Mouse (Mus musculus): Measurements from ENCODE around the gene Wdfy4. TPM values are rescaled to one million over a fixed set of nuclear protein-coding genes. Genes with fewer than 3 reads are reported as not detected.

The Wdfy4 gene
- total RNA-seq (2021): 1 to 10 TPM; 1.6 to 4.5 TPM
- long read RNA-seq, experiment 1: 0 reads
- long read RNA-seq, experiment 2, partial matches to known transcripts: 1 of 1 reads
- long read RNA-seq, experiment 2, other reads (novel, unspliced or antisense): 0 of 1 reads

GRCm38 (mm10) chr14:33185068-33185800 lies at the start of gene Wdfy4:
Gene Wdfy4, minus strand, starts transcription at chr14:33185508.
- DNase-seq: no peak

- no peak for DNase-seq
Measured at GRCm38 (mm10) chr14:33232048-33232447, 46.7 kb upstream of the Wdfy4 start.

GRCm38 (mm10) chr14:33231311-33231710 lies 46.0 kb upstream of the Wdfy4 start:
- DNase-seq: no peak

- no peak for DNase-seq
Measured at GRCm38 (mm10) chr14:33230672-33231071, 45.4 kb upstream of the Wdfy4 start.

DNA sequence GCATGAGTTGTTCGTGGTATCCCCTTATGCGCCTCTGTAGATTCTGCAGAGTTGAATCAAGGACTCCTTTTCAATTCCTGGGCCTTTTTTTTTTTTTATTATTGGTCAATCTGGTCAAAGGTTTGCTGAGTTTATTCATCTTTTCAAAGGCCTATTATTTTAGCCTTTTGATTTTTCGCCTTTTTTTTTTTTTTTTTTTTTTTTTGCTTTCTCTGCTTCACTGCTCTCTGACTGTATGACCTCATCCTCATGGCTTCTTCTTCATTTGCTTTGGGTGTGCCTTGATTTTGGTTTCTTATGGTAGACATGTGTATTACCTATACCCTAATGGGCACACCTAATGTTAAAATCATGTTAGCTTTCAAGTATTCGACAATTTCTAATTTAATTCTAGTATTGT lies 39.9 kb upstream of the Wdfy4 start:
- no peak for DNase-seq

GRCm38 (mm10) chr14:33216343-33217208 lies 31.3 kb upstream of the Wdfy4 start:
- DNase-seq: no peak

GRCm38 (mm10) chr14:33215163-33215562 lies 29.9 kb upstream of the Wdfy4 start:
- DNase-seq: no peak

- no peak for DNase-seq
Measured at GRCm38 (mm10) chr14:33214767-33215128, 29.4 kb upstream of the Wdfy4 start.

DNA sequence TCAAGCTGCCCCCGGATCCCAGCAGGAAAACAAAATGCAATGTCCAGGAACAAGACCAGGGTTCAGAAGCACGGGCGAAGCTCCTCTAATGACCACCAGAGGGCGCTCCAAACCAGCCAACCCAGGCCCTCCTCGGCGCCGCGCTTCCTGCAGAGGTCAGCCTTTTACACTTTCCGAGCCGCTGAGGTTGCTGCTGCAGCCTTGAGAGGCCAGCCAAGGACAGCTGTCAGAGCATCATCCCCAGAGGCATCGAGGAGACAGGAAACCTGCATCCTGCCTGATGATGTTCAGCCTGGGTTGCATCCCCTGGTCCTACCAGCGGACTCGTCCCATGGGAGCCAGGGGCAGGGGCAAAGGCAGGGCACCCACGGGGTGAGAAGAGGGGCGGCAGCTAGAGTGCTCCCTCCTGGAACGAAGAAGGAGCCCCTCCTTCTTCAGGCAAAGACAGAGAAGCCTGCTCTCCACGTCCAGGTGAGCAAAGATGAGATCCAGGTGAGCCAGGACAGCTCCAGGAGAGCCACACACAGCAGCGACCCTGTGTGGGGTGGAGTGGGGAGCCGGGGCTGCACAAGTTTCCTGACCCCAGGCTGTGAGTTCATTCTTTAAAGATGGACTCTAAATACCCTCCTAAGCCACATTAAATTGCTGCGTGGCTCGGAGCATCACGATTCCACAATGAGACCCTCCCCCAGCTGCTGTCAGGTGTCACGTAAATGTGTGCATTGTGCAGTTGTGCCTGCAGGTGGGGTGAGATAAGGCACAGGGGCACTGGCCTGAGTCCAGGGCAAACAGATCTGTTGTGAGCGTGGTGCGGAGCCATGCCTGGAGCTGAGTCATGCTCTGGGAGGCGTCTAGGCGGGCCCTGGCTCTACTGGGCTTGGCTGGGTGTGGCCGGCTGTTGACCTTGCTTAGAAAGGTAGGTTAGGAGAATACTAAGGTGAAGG lies 28.8 kb upstream of the Wdfy4 start, which contains the start of gene Arhgap22:
TSS of gene Arhgap22 (plus strand) at position 204 of the 944 bp plus-strand sequence.
- peak; percentile 89 to 91 for DNase-seq

GRCm38 (mm10) chr14:33212958-33213309 lies 27.6 kb upstream of the Wdfy4 start:
- no peak for DNase-seq

DNA sequence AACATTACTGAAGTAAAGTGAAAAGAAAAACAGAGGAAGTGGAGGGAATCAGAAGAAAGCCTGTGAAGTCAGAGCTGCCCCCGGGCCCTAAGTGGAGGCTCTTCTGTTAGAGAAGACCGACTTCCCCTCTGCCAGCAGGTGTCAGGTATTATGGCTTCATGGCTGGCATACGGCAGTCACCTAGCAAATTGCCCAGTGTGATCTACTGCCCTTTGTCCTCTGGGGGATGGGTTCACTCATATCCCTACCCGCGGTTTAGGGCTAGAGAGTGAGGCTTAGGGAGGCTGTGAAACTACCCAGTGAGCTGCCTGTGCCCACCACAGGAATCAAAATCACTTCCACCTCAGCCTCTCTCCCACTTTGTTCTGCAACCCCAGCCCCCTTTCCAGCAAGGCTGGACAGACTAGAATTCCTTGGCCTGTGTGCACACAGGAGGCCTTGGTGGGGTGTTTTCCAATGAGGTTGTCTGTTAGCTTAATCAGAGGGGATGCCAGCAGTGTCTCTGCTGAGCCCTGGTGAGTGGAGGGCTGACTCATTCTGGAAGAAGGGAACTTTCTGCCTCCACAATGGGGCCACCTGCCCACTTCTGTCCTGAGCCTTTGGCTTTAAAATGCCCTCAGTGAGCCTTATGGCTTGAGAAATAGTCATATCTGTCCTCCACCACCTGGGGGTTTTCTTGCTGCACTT lies 27.1 kb upstream of the Wdfy4 start:
- DNase-seq: no peak

DNA sequence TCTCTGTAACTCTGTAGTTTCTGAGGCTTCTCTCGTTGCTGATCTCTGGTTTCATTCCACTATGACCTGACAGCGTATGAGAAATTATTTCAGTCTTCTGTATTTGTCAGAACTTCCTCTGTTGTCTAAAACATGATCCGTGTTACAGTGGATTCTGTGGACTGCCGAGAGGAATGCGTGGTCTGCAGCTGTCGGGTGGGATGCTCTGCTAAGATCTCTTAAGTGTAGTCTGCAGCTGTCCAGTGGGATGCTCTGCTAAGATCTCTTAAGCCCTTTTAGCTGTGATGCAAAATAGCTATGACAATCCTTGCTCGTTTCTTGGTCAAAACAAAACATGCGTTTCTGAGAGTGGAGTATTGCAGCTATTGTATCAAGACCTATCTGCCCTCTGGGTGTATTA lies 25.5 kb upstream of the Wdfy4 start:
- no peak for DNase-seq

DNA sequence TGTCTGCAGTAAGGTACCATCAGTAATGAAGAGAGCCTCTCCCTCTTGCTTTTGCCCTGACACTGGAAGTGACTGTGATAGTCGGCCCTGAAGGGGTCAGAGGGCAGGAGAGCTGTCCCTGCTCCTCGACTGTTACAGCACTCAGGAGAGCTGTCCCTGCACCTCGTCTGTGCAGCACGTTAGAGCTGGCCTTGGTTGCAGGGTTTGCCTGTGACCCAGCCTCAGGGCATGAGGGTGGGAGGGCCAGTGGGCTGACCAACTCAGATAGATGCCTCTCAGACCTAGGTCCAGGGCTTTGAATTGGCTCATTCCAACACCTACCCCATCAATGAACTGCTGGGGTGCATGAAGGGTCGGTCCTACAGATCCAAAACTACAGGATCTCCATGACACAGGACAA lies 23.0 kb upstream of the Wdfy4 start:
- DNase-seq: no peak

DNA sequence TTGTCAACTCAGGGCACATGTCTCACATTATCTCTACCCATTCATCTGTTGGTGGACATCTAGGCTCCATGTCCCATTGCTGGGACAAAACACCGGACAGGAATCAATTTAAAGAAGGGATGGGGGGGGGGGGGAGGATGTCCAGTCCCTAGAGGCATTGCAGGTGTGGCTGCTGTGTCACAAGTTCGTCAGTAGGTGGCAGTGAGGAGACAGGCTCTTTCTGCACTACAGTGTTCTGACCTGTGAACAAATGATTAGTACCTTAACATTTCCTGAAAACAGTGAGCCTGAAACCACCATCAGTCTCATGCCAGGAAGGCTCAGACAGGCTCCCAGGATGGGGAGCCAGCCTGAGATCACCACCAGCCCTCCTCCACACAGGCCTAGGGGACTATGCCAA lies 21.7 kb upstream of the Wdfy4 start:
- DNase-seq: peak in 1 of 2 experiments; percentile 37

DNA sequence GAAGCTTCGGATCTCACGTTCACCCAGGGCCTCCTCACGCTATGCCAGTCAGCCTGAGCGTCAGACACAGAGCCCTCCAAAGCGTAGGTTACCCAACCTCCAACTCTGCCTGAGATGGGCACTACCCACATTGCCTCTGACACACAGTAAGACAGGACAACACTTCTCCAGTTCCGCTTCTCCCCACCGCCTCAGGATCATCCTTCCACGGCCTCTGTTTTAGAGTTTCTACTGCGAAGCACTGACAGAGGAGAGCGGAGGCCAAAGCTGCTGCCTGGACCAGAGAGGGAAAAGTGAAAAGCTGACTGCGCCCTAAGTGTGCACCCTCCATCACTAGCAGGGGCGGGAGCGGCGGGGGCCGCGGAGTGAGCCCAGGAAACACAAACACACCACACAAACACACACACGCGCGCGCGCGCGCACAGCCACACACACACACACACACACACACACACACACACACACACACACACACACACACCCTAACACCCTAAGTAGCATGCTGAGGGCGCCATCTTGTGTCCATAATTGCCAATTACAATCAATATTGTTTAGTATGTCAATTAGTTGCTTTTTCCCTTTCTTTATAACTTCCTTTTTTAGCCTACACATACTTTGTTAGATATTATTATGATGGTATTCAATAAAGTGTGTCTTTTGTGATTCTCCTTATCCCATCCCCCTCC lies 20.1 kb upstream of the Wdfy4 start:
- peak in 1 of 2 experiments; percentile 12 for DNase-seq

DNA sequence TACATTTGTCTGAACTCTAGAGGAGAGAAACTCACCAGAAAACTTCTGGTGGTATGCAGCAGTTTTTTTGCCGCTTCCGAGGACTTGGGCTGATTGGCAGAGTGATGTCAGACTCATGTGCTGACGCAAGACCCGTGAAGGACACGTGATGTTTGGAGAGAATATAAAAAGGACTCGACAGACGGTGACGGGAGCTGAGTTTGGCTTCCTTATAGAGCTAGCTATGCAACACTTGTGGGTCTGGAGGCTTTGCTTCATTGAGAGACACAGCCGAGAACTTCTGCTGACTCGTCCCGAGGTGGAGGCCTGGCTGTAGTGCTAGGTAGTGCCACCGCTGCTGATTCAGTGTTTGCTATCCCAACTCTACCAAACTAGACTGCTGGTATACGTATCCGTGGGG lies 18.5 kb upstream of the Wdfy4 start:
- no peak for DNase-seq

DNA sequence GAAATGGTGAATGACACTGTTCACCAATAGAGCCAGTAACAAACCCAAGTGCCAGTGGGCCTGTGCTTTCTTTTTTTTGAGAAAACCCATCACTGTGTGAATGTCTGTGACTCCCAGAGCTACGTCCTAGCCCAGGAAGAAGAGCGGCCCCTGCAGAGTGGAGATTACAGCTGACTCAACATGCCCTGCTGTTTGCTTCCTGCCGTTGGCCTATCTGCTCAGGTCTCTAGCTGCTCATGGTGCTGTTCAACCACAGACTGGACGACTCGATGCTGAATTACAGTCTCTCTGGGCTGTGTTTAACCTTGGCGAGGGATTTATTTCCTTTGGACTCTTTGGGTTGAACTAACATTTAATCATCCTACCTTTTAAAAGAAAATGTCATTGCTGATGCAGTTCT lies 17.6 kb upstream of the Wdfy4 start:
- DNase-seq: no peak

GRCm38 (mm10) chr14:33202161-33202560 lies 16.9 kb upstream of the Wdfy4 start:
- no peak for DNase-seq

DNA sequence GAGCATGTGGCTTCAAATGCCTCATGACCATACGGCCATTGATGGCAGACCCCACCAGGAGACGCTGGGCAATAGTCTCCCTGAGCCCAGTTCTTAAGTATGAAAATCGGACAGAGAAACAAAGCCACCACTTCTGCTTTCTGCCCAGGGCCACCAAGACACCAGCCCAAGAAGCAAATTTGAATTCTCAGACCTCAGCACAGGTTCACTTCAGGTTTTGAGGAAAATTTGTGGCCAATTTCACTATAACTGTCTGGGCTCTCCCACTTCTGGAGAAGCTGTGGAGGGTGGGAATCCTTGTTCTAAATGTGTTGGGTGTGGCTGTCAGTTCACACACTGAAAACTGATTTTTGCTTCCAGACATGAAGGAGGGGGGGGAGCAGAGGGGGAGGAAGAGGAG lies 8.9 kb upstream of the Wdfy4 start:
- DNase-seq: no peak

DNA sequence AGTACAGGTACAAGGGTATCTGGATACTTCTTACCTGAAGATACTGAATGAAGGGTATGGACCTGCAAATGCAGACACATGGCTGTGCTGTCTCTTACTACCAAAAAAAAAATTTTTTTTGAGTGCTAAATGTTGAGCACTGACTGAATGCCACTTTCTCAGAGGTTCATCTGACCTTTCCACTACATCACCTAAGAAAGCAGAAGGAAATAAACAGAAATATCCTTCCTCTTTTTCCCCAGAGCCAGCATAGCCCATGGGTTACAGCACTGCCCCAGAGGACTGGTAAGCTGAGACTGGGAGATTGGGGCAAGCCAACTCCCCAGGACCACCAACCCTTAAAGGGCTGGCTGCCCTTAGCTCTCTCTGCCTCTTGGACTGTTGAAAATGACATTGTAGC lies 8.5 kb upstream of the Wdfy4 start:
- no peak for DNase-seq

DNA sequence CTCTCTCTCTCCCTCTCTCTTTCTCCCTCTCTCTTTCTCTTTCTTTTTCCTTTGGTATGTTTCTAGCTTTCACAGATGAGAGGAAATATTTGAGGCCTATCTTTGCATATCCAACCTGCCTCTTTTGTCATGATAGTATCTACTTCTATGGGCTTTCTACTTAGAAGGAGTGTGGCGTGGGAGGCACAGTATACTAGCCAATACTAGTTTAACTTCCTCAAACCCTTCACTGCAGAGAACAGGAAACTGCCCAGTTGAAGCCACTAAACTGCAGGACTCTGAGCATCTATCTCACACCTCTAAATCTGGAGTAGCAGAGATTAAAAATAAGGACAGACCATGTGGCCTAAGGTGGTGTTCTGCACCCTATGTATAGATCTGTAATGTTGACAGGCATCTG lies 5.3 kb upstream of the Wdfy4 start:
- DNase-seq: no peak
